Mouse (Mus musculus) forebrain, embryonic 11.5 days (tissue): Measurements from ENCODE around the gene Rfx1. TPM values are rescaled to one million over a fixed set of nuclear protein-coding genes. Genes with fewer than 3 reads are reported as not detected.

Experiments
- ATAC-seq: fragments of 200-750 bp; cut with Nextera tagmentation; replicated peaks from 2 replicates; pipeline ENCODE4 v1.8.0; 2017; ENCODE audit warnings: moderate TSS enrichment; ENCODE audit not compliant: low FRiP score
- DNase-seq: peaks from one replicate; pipeline ENCODE4 v3.0.0-alpha.2; 2017; ENCODE audit warnings: low spot score
- H3K27ac ChIP-seq: fragments of 300-500 bp; sonication (generic); 2 replicates; pipeline ENCODE4 v1.5.1; 2014; ENCODE audit warnings: low read depth, low read length
- H3K27me3 ChIP-seq: fragments of 300-500 bp; sonication (generic); 2 replicates; pipeline ENCODE4 v1.6.1; 2014; ENCODE audit warnings: mild to moderate bottlenecking, low read length, mixed read lengths; ENCODE audit not compliant: control insufficient read depth, insufficient read depth
- H3K36me3 ChIP-seq: fragments of 300-500 bp; sonication (generic); 2 replicates; pipeline ENCODE4 v1.6.1; 2014; ENCODE audit warnings: mild to moderate bottlenecking, low read length, moderate library complexity, mixed read lengths; ENCODE audit not compliant: control insufficient read depth, insufficient read depth
- H3K4me1 ChIP-seq: fragments of 300-500 bp; sonication (generic); replicated peaks from 2 replicates; pipeline ENCODE4 v1.6.1; 2014; ENCODE audit warnings: low read length, mixed read lengths; ENCODE audit not compliant: control insufficient read depth, insufficient read depth
- H3K4me2 ChIP-seq: fragments of 300-500 bp; sonication (generic); 2 replicates; pipeline ENCODE4 v1.6.1; 2014; ENCODE audit warnings: low read depth, mild to moderate bottlenecking, low read length, moderate library complexity, mixed read lengths; ENCODE audit not compliant: severe bottlenecking
- H3K4me3 ChIP-seq: fragments of 300-500 bp; sonication (generic); 2 replicates; pipeline ENCODE4 v1.5.1; 2014; ENCODE audit warnings: low read depth, low read length
- H3K9ac ChIP-seq: fragments of 300-500 bp; sonication (generic); 2 replicates; pipeline ENCODE4 v1.6.1; 2014; ENCODE audit warnings: low read length
- H3K9me3 ChIP-seq: fragments of 300-500 bp; sonication (generic); 2 replicates; pipeline ENCODE4 v1.6.1; 2016; ENCODE audit warnings: low read length, mixed read lengths; ENCODE audit not compliant: control insufficient read depth
- WGBS: fragments of 180-500 bp; shearing (Covaris S2); extraction: QIAGEN DNeasy Blood & Tissue Kit; methylation state at CpG from one replicate; pipeline ENCODE4 v1.1.7; 2014; 5-methylcytosine and 5-hydroxymethylcytosine counted together
- polyA plus RNA-seq: library from polyadenylated mRNA; unstranded; fragments of >200 nt; fragmentation: Nextera tagmentation; extraction: Ambion mirVana; gene quantifications from 2 replicates; pipeline ENCODE4 v1.2.1, GENCODE M21; 2014

The Rfx1 gene
- polyA plus RNA-seq, 1 experiment from 2014 or later = 11.5 TPM

- Histone ChIP-seq H3K27me3 (no peaks in the 10 kb centered on the region), H3K4me3 (no peak overlapping the region), H3K4me2 (no peak overlapping the region), H3K4me1 (peaks cover 7% of the 10 kb centered on the region; the same call in 1 of the 2 replicates), H3K36me3 (no peaks in the 10 kb centered on the region), H3K9me3 (no peaks in the 10 kb centered on the region), H3K9ac (no peak overlapping the region), H3K27ac (no peak overlapping the region)
- DNase-seq = no peak
- no peak for ATAC-seq
- 93% methylated on average over 2 of the region's 2 CpGs for WGBS
These were observed 4.0 kb downstream of the Rfx1 start for GRCm38 (mm10) chr8:84070667-84071066.

- Histone ChIP-seq H3K36me3 (no peaks in the 10 kb centered on the region), H3K27ac (no peak overlapping the region), H3K9ac (no peak overlapping the region), H3K9me3 (no peaks in the 10 kb centered on the region), H3K4me2 (no peak overlapping the region), H3K27me3 (no peaks in the 10 kb centered on the region), H3K4me3 (no peak overlapping the region), H3K4me1 (peaks cover 7% of the 10 kb centered on the region; the same call in 1 of the 2 replicates)
- no peak for ATAC-seq
- DNase-seq = no peak
- WGBS = 90% methylated on average over 3 of the region's 3 CpGs
These were observed 5.3 kb downstream of the Rfx1 start for GRCm38 (mm10) chr8:84071921-84072320.

DNA sequence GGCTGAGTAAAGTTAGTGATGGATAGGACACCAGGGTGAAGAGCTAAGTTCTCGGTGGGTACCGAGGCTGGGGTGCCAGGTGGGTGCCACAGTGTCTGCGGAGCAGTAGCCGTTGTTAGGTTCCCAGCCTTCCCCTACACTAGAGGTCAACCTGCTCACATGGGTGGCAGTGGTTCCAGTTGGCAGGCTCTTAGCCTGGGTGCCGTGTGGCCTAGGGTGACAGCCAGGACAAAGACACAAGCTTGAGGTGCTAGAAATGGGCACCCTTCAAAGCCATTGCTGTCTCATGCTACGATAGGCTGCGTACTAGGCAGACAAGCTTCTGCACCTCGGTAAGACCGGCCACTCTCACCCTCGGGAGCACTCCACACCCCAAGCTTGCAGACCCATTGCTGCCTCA, 5.7 kb downstream of the Rfx1 start:
- no peaks in the 10 kb centered on the region for H3K27me3 ChIP-seq
- H3K36me3 ChIP-seq = no peaks in the 10 kb centered on the region
- H3K4me3 ChIP-seq = no peak overlapping the region
- DNase-seq = no peak
- ATAC-seq = no peak
- H3K9me3 ChIP-seq = no peaks in the 10 kb centered on the region
- no peak overlapping the region for H3K4me2 ChIP-seq
- H3K9ac ChIP-seq = no peak overlapping the region
- peaks cover 7% of the 10 kb centered on the region; the same call in 1 of the 2 replicates for H3K4me1 ChIP-seq
- no peak overlapping the region for H3K27ac ChIP-seq
- WGBS = 89% methylated on average over 10 of the region's 10 CpGs

DNA sequence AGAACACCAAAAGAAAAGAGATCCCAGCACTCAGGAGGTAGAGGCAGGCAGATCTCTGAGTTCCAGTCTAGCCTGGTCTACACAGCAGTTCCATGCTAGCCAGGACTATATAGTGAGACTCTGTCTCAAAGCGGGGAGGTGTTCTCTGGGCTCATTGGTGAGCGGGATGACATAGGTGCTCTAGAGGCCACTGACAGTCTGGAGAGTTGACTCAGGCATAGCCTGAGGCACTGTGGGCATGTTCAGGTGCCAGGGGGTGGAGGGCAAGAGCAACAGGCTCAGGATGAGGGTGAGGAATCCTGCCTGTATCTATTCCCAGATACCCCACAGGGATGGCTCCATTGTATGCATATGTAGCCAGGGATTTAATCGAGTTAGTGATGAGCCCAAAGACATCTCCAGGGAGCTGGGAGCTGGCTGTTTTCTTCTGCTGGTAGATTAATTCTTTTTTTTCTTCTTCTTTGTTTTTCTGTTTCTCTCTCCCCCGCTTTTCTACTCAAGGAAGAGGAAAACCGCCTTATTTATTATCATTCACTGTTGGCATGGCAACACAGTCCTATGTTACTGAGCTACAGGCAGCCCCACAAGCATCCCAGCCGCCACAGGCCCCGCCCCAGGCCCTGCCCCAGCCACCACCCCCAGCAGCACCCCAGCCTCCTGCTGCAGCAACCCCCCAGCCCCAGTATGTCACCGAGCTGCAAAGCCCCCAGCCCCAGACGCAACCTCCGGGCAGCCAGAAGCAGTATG, 6.8 kb downstream of the Rfx1 start:
- no peak overlapping the region for H3K27ac ChIP-seq
- H3K4me1 ChIP-seq = peaks cover 4% of the 10 kb centered on the region; the same call in 1 of the 2 replicates
- H3K9me3 ChIP-seq = no peaks in the 10 kb centered on the region
- no peak overlapping the region for H3K4me2 ChIP-seq
- no peaks in the 10 kb centered on the region for H3K27me3 ChIP-seq
- no peaks in the 10 kb centered on the region for H3K36me3 ChIP-seq
- ATAC-seq (no peak), DNase-seq (no peak)
- WGBS = 61% methylated on average over 10 of the region's 10 CpGs
- no peak overlapping the region for H3K4me3 ChIP-seq
- no peak overlapping the region for H3K9ac ChIP-seq

- no peak overlapping the region for H3K4me2 ChIP-seq
- ATAC-seq (no peak), DNase-seq (no peak)
- H3K36me3 ChIP-seq = no peaks in the 10 kb centered on the region
- peaks cover 4% of the 10 kb centered on the region; the same call in 1 of the 2 replicates for H3K4me1 ChIP-seq
- no peak overlapping the region for H3K4me3 ChIP-seq
- H3K9ac ChIP-seq = no peak overlapping the region
- no peaks in the 10 kb centered on the region for H3K9me3 ChIP-seq
- WGBS = 97% methylated on average over 1 of the region's 1 CpGs
- H3K27me3 ChIP-seq = no peaks in the 10 kb centered on the region
- no peak overlapping the region for H3K27ac ChIP-seq
These were observed 9.8 kb downstream of the Rfx1 start for GRCm38 (mm10) chr8:84076412-84076811.

- no peaks in the 10 kb centered on the region for H3K27me3 ChIP-seq
- H3K4me3 ChIP-seq = no peak overlapping the region
- no peaks in the 10 kb centered on the region for H3K36me3 ChIP-seq
- WGBS = 75% methylated on average over 3 of the region's 3 CpGs
- H3K9ac ChIP-seq = no peak overlapping the region
- no peak for DNase-seq
- H3K9me3 ChIP-seq = no peaks in the 10 kb centered on the region
- ATAC-seq = no peak
- no peak overlapping the region for H3K27ac ChIP-seq
- no peak overlapping the region for H3K4me2 ChIP-seq
- peaks cover 4% of the 10 kb centered on the region; the same call in 1 of the 2 replicates for H3K4me1 ChIP-seq
These were observed 10.2 kb downstream of the Rfx1 start for GRCm38 (mm10) chr8:84076849-84077248.

DNA sequence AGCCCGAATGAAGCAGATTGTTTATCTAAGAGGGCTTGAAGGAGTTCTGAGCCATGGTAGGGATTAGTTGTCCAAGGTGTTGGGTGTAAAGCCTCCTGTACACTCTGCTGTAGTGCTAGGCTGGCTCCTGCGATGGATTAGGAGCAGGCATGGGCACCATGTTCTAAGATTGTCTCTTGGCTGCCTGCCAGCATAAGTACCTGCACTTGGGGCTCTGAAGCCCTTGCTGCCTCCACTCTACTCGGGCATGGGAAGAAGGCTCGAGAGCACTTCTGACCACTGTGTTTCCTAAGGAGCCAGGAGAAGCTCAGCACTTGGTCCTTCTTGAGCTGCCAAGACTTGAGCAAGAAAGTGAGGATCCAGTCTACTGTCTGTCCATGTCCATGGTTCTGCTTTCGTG, 12.6 kb downstream of the Rfx1 start:
- 92% methylated on average over 5 of the region's 5 CpGs for WGBS
- H3K4me2 ChIP-seq = no peak overlapping the region
- no peaks in the 10 kb centered on the region for H3K27me3 ChIP-seq
- H3K36me3 ChIP-seq = peaks cover 2% of the 10 kb centered on the region; the same call in 1 of the 2 replicates
- H3K27ac ChIP-seq = no peak overlapping the region
- ATAC-seq = no peak
- 0 out of 2 replicates have a peak, but pooled peaks cover 2% of the 10 kb centered on the region for H3K4me1 ChIP-seq
- H3K4me3 ChIP-seq = no peak overlapping the region
- H3K9me3 ChIP-seq = no peaks in the 10 kb centered on the region
- no peak for DNase-seq
- H3K9ac ChIP-seq = no peak overlapping the region

GRCm38 (mm10) chr8:84083829-84084241, 17.2 kb downstream of the Rfx1 start:
- H3K4me2 ChIP-seq = no peak overlapping the region
- DNase-seq (no peak), ATAC-seq (no peak)
- peaks cover 2% of the 10 kb centered on the region; the same call in 1 of the 2 replicates for H3K36me3 ChIP-seq
- H3K4me1 ChIP-seq = peaks cover 2% of the 10 kb centered on the region; the same call in 1 of the 2 replicates
- 27% methylated on average over 8 of the region's 8 CpGs for WGBS
- no peaks in the 10 kb centered on the region for H3K9me3 ChIP-seq
- H3K27ac ChIP-seq = no peak overlapping the region
- no peaks in the 10 kb centered on the region for H3K27me3 ChIP-seq
- H3K9ac ChIP-seq = no peak overlapping the region
- no peak overlapping the region for H3K4me3 ChIP-seq
